Mouse (Mus musculus) G1E (cell line): ENCODE measurements around the gene Drg1. TPM values are rescaled to one million over a fixed set of nuclear protein-coding genes. Genes with fewer than 3 reads are reported as not detected.

Experiments used
- ATAC-seq: 2 replicates; pipeline ENCODE4 v1.8.0; 2016; ENCODE audit warnings: mild to moderate bottlenecking; ENCODE audit not compliant: insufficient number of reproducible peaks, poor library complexity, low FRiP score, severe bottlenecking; ENCODE audit errors: extremely low read depth
- DNase-seq: peaks from one replicate; pipeline ENCODE4 v3.0.0; 2012; ENCODE audit warnings: low spot score
- H3K27me3 ChIP-seq: 2 replicates; pipeline ENCODE4 v1.6.1; 2012; ENCODE audit warnings: mild to moderate bottlenecking, low read length, inconsistent platforms; ENCODE audit not compliant: insufficient read depth
- H3K36me3 ChIP-seq: replicated peaks from 2 replicates; pipeline ENCODE3; 2012; ENCODE audit warnings: mild to moderate bottlenecking, inconsistent platforms
- H3K4me1 ChIP-seq: 2 replicates; pipeline ENCODE4 v1.6.1; 2012; ENCODE audit warnings: low read depth, low read length, inconsistent platforms, mixed read lengths; ENCODE audit not compliant: insufficient read depth
- H3K4me3 ChIP-seq: 2 replicates; pipeline ENCODE4 v1.5.1; 2012; ENCODE audit warnings: low read depth, mild to moderate bottlenecking, inconsistent platforms, low read length, moderate library complexity, mixed read lengths
- H3K9me3 ChIP-seq: replicated peaks from 2 replicates; pipeline ENCODE4 v1.6.1; 2012; ENCODE audit warnings: inconsistent platforms
- CTCF ChIP-seq: IDR thresholded peaks from 2 replicates; pipeline ENCODE4 v1.5.1; 2012; ENCODE audit warnings: low read depth, low read length, inconsistent platforms, mixed read lengths
- GATA1 ChIP-seq: IDR thresholded peaks from 2 replicates; pipeline ENCODE4 v1.6.1; 2012; ENCODE audit warnings: borderline replicate concordance, low read length, inconsistent platforms, mixed read lengths
- GATA2 ChIP-seq: IDR thresholded peaks from 2 replicates; pipeline ENCODE4 v1.6.1; 2012; ENCODE audit warnings: low read depth, low read length, inconsistent platforms, borderline replicate concordance
- POLR2AphosphoS5 ChIP-seq: IDR thresholded peaks from 2 replicates; pipeline ENCODE4 v1.6.1; 2012; ENCODE audit warnings: low read depth, low read length, inconsistent platforms; ENCODE audit not compliant: insufficient replicate concordance
- TAL1 ChIP-seq: conservative IDR thresholded peaks from 2 replicates; pipeline ENCODE4 v1.6.1; 2012; ENCODE audit warnings: low read depth, low read length, inconsistent platforms, mixed read lengths
- polyA plus RNA-seq: library from polyadenylated mRNA; stranded (reverse); fragments of >175 nt; gene quantifications from 2 replicates; pipeline ENCODE4 v1.2.3, GENCODE M21; 2012
- total RNA-seq, 2 experiments: library from RNA; stranded (forward) in 1 of 2; stranded (reverse) in 1 of 2; fragments of 200-1000 nt in 1 of 2; fragments of >200 nt in 1 of 2; fragmentation: Nextera tagmentation in 1 of 2; gene quantifications; 2 replicates each; pipeline ENCODE4 v1.2.3; 2014 to 2017

Drg1 gene
- total and polyA plus RNA-seq, 3 experiments = 101 to 303 (median 198) TPM

GRCm38 (mm10) chr11:3297871-3298812 lies 31.9 kb upstream of the Drg1 start:
- DNase-seq = no peak

DNA sequence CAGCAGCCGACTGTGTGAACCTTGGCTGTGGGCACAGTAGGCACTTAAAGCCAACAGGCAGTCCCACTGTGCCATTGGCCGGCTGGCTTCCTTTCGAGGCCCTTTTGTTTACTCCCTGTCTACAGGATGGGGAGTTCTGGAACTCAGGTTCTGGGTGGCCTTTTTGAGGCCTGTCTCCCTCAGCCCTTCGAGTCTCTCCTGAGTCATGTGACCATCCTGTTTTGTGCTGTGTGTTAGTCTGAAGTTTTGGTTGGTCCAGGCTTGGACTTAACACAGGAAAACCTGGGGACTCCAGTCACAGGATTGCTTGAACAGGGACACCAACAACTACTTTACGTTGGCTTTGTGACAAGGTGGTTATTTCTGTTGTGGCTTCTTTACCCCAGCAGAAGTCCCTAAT lies 29.8 kb upstream of the Drg1 start:
- no peak for TF ChIP-seq POLR2AphosphoS5
- no peak for TF ChIP-seq TAL1
- no peak for TF ChIP-seq GATA1
- no peak for TF ChIP-seq GATA2
- TF ChIP-seq CTCF = no peak
- no peaks in the 10 kb centered on the region for H3K27me3 ChIP-seq
- ATAC-seq (no peak), DNase-seq (no peak)
- H3K36me3 ChIP-seq = peaks cover 94% of the 10 kb centered on the region
- H3K4me1 ChIP-seq = peaks cover 80% of the 10 kb centered on the region
- peak overlapping the region; percentile 20; the same call in 1 of the 2 replicates for H3K4me3 ChIP-seq
- no peaks in the 10 kb centered on the region for H3K9me3 ChIP-seq

More at GRCm38 (mm10) chr11:3297871-3298812, 31.9 kb upstream of the Drg1 start:
- Histone ChIP-seq H3K36me3 (peaks cover 97% of the 10 kb centered on the region), H3K27me3 (no peaks in the 10 kb centered on the region), H3K9me3 (no peaks in the 10 kb centered on the region), H3K4me3 (no peak overlapping the region), H3K4me1 (peaks cover 75% of the 10 kb centered on the region)
- TF ChIP-seq TAL1 (no peak), GATA2 (no peak), GATA1 (no peak), POLR2AphosphoS5 (no peak)
- no peak for ATAC-seq

- no peaks in the 10 kb centered on the region for H3K27me3 ChIP-seq
- H3K4me3 ChIP-seq = peak overlapping the region; percentile 93; the same call in 1 of the 2 replicates
- H3K4me1 ChIP-seq = peaks cover 80% of the 10 kb centered on the region
- peaks cover 87% of the 10 kb centered on the region for H3K36me3 ChIP-seq
- no peak for ATAC-seq
- H3K9me3 ChIP-seq = no peaks in the 10 kb centered on the region
- no peak for DNase-seq
- no peak for TF ChIP-seq CTCF
- no peak for TF ChIP-seq TAL1
- TF ChIP-seq GATA1 = no peak
- TF ChIP-seq GATA2 = no peak
- no peak for TF ChIP-seq POLR2AphosphoS5
Observed at GRCm38 (mm10) chr11:3294641-3295040, 28.4 kb upstream of the Drg1 start.

- no peak for TF ChIP-seq CTCF
- TF ChIP-seq POLR2AphosphoS5 = no peak
- TF ChIP-seq TAL1 = no peak
- no peak for TF ChIP-seq GATA2
- no peak for TF ChIP-seq GATA1
- ATAC-seq = no peak
- no peaks in the 10 kb centered on the region for H3K9me3 ChIP-seq
- peak overlapping the region; percentile 93 for H3K4me3 ChIP-seq
- H3K36me3 ChIP-seq = peaks cover 75% of the 10 kb centered on the region
- no peak for DNase-seq
- H3K4me1 ChIP-seq = peaks cover 80% of the 10 kb centered on the region
- H3K27me3 ChIP-seq = no peaks in the 10 kb centered on the region
Observed at GRCm38 (mm10) chr11:3293361-3293760, 27.1 kb upstream of the Drg1 start.

DNA sequence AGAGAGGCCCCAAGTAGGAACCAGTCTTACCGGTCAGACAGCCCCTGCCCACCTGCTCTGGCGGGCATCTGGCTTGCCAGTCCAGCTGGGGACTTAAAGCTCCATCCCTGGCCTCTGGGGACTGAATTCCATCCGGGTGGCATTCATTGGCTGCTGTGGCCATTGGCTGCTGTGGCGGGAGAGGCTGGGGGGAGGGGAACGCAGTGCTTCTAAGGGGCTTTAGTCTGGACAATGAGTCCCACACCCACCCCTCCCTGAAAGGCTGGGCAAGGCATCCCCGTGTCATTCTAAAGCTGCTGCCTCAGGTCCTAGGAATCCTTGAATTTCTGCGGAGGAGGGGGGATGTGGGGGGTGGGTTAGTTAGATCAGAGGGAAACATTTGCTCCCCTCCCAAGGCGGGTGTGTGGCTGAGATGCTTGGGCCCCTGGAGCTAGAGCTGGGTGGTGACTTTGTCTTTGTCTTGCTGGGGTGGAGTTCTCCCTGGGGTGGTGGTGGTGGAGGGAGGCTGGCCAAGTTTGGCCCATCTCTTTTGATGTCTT lies 26.6 kb upstream of the Drg1 start:
- peaks cover 69% of the 10 kb centered on the region for H3K36me3 ChIP-seq

DNA sequence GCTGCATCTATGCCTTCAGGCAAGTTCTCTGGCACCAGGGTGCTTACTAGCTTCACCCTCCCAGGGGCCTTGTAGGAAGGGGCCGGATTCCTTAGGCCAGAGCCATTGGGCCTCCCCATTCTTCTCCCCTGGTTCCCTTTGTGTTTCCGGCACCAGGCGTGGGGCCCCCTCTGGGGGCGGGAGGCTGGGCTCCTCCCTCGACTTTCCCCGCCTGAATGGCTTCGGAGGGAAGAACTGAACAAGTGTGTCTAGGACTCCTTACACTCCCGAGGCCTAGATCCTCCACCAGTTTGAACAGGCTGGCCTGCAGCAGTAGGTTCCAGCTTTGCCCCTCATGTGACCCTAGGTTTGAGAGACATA lies 25.8 kb upstream of the Drg1 start:
- H3K36me3 ChIP-seq = peaks cover 61% of the 10 kb centered on the region
- no peaks in the 10 kb centered on the region for H3K27me3 ChIP-seq
- TF ChIP-seq CTCF (no peak), TAL1 (no peak), GATA1 (no peak), POLR2AphosphoS5 (no peak), GATA2 (no peak)
- peak; percentile 51 for ATAC-seq
- H3K4me1 ChIP-seq = peaks cover 82% of the 10 kb centered on the region
- peak; percentile 79 for DNase-seq
- H3K4me3 ChIP-seq = peak overlapping the region; percentile 93
- H3K9me3 ChIP-seq = no peaks in the 10 kb centered on the region

More for the DNA sequence above, 26.6 kb upstream of the Drg1 start:
- H3K9me3 ChIP-seq = no peaks in the 10 kb centered on the region
- peaks cover 82% of the 10 kb centered on the region for H3K4me1 ChIP-seq
- TF ChIP-seq GATA2 (no peak), TAL1 (no peak), GATA1 (no peak), CTCF (no peak), POLR2AphosphoS5 (no peak)
- ATAC-seq (no peak), DNase-seq (no peak)
- H3K4me3 ChIP-seq = peak overlapping the region; percentile 93
- H3K27me3 ChIP-seq = no peaks in the 10 kb centered on the region
